Mouse (Mus musculus): ENCODE data around the gene Trnp1.

The Trnp1 gene

DNA sequence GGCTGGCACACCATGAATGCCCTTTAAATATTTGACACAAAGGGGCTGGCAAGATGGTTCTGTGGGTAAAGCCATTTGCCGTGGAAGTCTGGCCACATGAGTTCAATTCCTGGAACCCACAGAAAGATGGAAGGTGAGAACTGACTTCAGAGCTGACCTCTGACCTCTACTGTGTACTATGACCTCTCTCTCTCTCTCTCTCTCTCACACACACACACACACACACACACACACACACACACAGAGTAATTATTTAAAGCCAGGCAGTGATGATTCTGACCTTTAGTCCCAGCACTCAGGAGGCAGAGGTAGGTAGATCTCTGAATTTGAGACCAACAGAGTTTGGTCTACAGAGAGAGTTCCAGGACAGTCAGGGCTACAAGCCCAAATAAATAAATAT lies 38.3 kb downstream of the Trnp1 start:
- DNase-seq (ENCODE audit: low spot score), result no peak

DNA sequence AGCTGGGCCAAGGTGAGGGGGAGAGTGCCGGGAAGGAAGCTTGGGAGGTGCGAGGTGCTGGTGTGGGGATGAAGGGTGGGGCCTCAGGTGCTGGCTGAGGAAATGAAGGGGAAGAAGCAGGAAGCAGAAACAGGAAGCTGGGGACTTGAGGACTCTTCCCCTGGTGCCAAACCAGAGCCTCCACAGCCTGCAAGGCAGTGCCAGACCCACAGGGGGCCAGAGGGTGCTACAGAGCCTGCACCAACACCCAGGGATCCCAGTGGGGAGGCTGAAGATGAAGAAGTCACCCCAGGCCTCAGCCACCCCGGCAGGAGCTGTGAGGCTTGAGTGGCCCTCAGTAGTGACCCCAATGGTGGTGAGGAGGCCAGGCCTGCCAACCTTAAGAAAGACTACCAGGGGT lies 40.3 kb downstream of the Trnp1 start:
- no peak for DNase-seq (ENCODE audit: low spot score)

GRCm38 (mm10) chr4:133452433-133452832 lies 45.9 kb downstream of the Trnp1 start:
- DNase-seq (ENCODE audit: low spot score), result no peak

- peak; percentile 82 for DNase-seq (ENCODE audit: low spot score)
Observed at GRCm38 (mm10) chr4:133451536-133451935, 46.8 kb downstream of the Trnp1 start.

DNA sequence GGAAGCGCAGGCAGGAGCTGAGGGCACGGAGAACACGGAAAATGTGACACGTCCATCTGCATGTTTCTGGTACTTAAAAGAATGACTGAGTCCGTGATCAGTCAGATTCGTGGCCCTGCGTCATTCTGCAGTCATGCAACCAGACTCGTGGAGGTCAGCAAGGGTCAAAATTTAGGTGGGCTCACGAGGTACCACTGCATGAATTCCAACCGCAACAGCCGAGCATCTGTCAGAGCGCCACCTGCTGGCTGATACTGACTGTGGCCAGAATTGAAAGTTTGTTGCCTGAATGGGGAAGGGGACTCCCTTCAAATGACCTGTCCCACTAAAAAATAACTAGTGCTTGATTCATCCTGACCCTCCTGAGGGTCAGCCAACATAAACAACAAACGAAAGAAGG lies 48.6 kb downstream of the Trnp1 start:
- DNase-seq (ENCODE audit: low spot score), result peak; percentile 57

DNA sequence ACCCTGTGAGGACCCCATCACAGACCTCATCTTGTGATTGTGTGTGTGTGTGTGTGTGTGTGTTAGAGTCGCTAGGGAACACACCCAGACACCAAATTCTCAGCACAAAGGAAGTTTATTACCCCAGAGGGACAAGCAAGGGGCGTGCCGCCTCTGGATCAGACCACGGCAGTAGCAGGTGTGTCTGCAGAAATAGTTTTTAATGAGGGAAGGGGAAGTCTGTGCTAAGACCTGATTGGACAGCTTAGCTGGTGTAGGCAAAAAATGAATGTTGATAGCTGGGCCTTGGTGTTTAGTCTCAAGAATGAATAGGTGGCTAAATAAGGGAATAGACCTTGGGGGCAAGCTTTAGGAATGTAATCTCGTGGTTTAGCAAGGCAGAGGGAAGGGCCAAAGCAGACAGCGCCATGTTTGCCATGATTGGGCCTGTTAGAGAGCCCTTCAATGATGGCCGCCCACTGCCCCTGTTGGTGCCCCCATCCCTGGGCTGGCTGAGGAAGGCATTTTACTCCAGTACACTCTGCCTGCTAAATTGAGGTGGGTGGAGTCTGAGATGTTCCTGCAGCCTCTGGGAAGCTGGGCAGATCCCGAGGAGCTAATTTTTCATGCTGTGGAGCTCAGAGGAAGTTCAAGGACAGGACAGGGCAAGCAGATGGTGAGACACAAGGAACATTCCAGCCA lies 49.5 kb downstream of the Trnp1 start:
- no peak for DNase-seq (ENCODE audit: low spot score)

DNA sequence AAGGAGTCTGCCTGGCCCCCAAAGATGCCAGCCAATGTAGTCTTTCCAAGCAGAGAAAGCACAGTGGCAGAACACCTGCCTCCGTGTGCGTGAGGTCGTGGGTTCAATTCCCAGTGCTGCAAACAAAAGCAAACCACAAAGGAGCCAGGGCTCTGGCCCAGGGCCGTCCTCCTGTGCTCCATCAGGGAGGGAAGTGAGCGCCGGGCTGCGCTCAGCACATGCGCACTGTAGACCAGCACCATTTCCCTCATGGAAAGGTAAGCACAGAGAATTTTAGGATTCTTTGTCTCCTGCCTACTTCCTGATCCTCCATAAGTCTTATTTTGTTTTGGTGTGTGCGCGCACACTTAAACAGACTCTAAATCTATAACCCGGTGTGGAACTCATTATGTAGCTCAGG lies 50.4 kb downstream of the Trnp1 start:
- no peak for DNase-seq (ENCODE audit: low spot score)

DNA sequence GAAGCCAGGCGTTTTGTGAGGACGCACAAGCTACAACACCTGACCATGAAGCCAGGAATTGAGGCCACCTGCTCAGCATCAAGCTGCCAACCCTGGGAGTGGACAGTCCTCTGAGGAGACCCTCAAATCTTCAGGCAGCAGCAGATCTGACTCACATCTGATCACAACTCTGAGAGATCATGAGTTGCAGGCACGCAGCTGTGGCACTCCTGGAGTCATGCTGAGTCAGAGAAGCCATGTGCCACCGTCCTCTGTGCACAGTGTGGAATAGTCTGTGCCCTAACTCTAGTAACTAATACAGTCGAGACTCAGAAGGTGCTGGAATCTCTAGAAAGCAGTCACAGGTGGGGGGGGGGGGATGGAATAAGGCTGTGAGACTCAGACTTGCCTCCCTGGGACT lies 51.0 kb downstream of the Trnp1 start:
- DNase-seq (ENCODE audit: low spot score), result no peak

DNA sequence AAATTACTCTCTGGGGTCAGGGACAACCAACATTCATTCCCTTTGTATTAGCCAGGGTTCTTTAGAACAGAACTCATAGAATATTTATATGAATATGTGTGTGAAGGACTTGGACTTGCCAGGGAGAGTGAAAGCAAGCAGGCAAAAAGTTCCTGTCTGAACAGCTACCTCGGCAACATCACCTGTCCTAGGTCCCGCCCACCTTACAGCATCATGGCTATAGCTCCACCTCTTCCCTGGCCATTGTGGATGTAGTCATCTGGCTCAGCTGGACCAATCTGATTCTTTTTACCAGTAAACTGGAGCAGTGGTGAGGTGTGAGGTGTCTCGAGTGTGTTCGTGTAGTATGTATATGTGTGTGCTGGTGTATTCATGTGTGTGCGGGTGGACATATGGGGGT lies 52.6 kb downstream of the Trnp1 start:
- no peak for DNase-seq (ENCODE audit: low spot score)

DNA sequence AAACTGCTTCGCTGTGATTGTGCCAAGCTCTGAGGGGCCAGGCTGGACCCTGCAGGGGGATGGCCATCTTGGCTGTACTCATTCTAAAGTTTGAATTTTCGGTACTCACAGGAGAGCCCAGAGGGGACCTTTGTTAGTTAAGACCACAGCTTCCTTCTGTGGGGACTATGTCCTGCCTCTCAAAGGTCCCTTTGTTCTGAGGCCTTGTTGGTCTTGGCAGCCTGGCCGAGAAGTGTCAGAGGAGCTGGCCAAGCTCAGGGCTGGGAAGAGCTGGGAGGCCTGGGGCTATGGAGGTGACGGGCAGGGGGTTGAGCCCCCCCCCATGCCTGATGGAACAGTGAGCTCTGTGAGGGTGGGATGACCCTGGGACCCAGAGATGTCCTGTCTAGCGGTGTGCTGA lies 55.3 kb downstream of the Trnp1 start:
- no peak for DNase-seq (ENCODE audit: low spot score)

DNA sequence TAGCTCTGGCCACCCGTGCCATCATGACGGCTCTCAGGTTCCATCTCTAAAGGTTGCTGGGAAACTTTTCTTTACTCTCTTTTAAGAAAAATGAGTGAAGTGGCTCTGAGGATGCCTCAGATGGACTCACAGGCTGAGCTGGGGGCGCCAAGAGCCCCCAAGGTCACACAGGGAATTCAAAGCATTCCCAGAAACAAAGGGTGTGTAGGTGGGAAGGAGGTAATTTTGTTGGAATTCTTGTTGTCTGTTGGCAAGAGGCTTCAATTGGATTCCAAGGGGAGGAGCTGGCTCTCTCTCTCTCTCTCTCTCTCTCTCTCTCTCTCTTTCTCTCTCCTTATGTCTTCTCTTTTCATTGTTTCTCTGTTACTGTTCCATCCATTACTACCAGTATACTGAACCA lies 56.2 kb downstream of the Trnp1 start:
- no peak for DNase-seq (ENCODE audit: low spot score)

Measured in ovary, postnatal 36 days (tissue).